Mouse (Mus musculus) stomach, embryonic 14.5 days (tissue): ENCODE measurements around the gene Vangl1. TPM values are rescaled to one million over a fixed set of nuclear protein-coding genes. Genes with fewer than 3 reads are reported as not detected.
A peak's percentile ranks its signal among the peaks of the same experiment; 100 is the strongest.

Source experiments
- ATAC-seq: fragments of 200-750 bp; cut with Nextera tagmentation; 2 replicates; pipeline ENCODE4 v1.8.0; 2017; ENCODE audit warnings: low read depth, moderate TSS enrichment; ENCODE audit not compliant: insufficient number of reproducible peaks, insufficient read depth, low FRiP score
- H3K27ac ChIP-seq: fragments of 300-500 bp; sonication (generic); 2 replicates; pipeline ENCODE4 v1.5.1; 2014; ENCODE audit warnings: mild to moderate bottlenecking, low read length, moderate library complexity, mixed read lengths
- H3K27me3 ChIP-seq: fragments of 300-500 bp; sonication (generic); 2 replicates; pipeline ENCODE4 v1.6.1; 2014; ENCODE audit warnings: low read length, control low read depth, mixed read lengths; ENCODE audit not compliant: control insufficient read depth, insufficient read depth
- H3K36me3 ChIP-seq: fragments of 300-500 bp; sonication (generic); 2 replicates; pipeline ENCODE4 v1.6.1; 2014; ENCODE audit warnings: mild to moderate bottlenecking, control low read depth, low read length, moderate library complexity, mixed read lengths; ENCODE audit not compliant: control insufficient read depth, insufficient read depth
- H3K4me1 ChIP-seq: fragments of 300-500 bp; sonication (generic); 2 replicates; pipeline ENCODE4 v1.6.1; 2014; ENCODE audit warnings: low read length, control low read depth, mixed read lengths; ENCODE audit not compliant: control insufficient read depth, insufficient read depth
- H3K4me2 ChIP-seq: fragments of 300-500 bp; sonication (generic); replicated peaks from 2 replicates; pipeline ENCODE4 v1.6.1; 2014; ENCODE audit warnings: low read depth, low read length, control low read depth
- H3K4me3 ChIP-seq: fragments of 300-500 bp; sonication (generic); 2 replicates; pipeline ENCODE4 v1.5.1; 2014; ENCODE audit warnings: low read depth, low read length, control low read depth
- H3K9ac ChIP-seq: fragments of 300-500 bp; sonication (generic); replicated peaks from 2 replicates; pipeline ENCODE4 v1.6.1; 2014; ENCODE audit warnings: low read depth, mild to moderate bottlenecking, control low read depth, low read length, moderate library complexity, mixed read lengths
- H3K9me3 ChIP-seq: fragments of 300-500 bp; sonication (generic); 2 replicates; pipeline ENCODE4 v1.6.1; 2016; ENCODE audit warnings: low read depth, low read length, control low read depth; ENCODE audit not compliant: control insufficient read depth
- WGBS: fragments of 180-500 bp; shearing (Covaris S2); extraction: QIAGEN DNeasy Blood & Tissue Kit; methylation state at CpG from one replicate; pipeline ENCODE4 v1.1.7; 2014; 5-methylcytosine and 5-hydroxymethylcytosine counted together
- polyA plus RNA-seq: library from polyadenylated mRNA; unstranded; fragments of >200 nt; fragmentation: Nextera tagmentation; extraction: Ambion mirVana; gene quantifications from 2 replicates; pipeline ENCODE4 v1.2.1, GENCODE M21; 2014

Vangl1 gene
- polyA plus RNA-seq, 1 experiment from 2014 or later, result 29.5 TPM

DNA sequence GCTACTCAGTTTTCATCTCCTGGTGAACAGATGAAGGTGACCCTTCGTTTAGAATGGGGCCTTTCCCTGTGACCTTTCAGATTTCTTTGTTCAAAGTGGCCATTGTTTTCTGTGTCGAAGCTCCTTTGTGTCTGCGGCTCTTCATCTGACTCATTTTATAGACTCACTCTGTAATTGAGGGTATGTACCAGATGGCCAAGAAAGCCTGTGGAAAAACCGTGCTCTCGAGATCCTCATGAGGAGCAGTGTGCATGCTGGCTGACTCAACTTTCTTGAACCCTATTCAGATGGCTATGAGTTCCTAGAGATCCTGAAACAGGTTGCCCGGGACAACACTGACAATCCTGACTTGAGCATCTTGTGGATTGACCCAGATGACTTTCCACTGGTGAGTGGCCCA, 62.6 kb downstream of the Vangl1 start:
- Histone ChIP-seq H3K4me3 (no peak overlapping the region), H3K4me2 (no peak overlapping the region), H3K9ac (no peak overlapping the region), H3K9me3 (no peaks in the 10 kb centered on the region), H3K4me1 (no peaks in the 10 kb centered on the region), H3K27ac (no peak overlapping the region), H3K27me3 (no peaks in the 10 kb centered on the region), H3K36me3 (no peaks in the 10 kb centered on the region)
- no peak for ATAC-seq
- 73% methylated on average over 6 of the region's 6 CpGs for WGBS

DNA sequence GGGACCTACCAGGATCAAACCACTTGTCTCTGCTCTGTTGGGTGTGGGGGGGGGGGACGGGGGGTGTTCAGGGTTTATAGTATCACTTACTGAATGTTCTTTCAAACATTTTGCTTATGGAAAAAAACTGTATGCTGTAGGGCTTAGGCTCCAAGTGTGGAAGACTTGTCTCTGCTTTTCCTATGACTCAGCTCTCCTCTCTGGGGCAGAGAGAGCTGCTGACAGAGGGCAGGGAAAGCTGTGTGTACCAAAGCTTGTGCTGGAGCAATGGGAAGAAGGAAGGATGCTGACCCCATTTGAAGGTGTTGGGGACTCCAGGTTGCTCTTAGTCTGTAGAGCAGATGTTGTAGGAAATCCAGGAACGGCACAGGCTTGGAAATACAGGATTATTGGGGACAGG, 63.0 kb downstream of the Vangl1 start:
- no peak for ATAC-seq
- Histone ChIP-seq H3K9me3 (no peaks in the 10 kb centered on the region), H3K27me3 (no peaks in the 10 kb centered on the region), H3K9ac (no peak overlapping the region), H3K4me1 (no peaks in the 10 kb centered on the region; the same call in 1 of the 2 replicates), H3K4me2 (no peak overlapping the region), H3K27ac (no peak overlapping the region), H3K4me3 (no peak overlapping the region), H3K36me3 (no peaks in the 10 kb centered on the region)
- WGBS, result 69% methylated on average over 2 of the region's 2 CpGs

DNA sequence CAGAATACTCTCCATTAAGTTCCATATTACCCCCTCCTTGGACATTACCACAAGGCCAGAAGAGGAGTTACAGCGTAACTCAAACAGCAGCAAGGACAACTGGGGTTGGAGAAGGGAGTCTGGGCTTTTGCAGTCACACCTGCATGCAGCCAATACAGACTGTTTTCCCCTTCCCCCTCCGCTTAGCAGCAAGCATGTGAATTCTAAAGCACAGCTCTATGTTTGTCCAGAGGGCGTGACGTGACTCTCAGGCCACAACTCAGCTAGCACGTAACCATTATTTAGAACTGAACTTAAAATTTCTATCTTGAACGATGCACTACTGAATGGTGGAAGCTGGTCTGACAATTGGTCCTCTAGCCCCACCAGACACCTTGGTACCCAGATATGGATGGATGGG, 63.9 kb downstream of the Vangl1 start:
- no peak for ATAC-seq
- WGBS, result 73% methylated on average over 6 of the region's 6 CpGs

DNA sequence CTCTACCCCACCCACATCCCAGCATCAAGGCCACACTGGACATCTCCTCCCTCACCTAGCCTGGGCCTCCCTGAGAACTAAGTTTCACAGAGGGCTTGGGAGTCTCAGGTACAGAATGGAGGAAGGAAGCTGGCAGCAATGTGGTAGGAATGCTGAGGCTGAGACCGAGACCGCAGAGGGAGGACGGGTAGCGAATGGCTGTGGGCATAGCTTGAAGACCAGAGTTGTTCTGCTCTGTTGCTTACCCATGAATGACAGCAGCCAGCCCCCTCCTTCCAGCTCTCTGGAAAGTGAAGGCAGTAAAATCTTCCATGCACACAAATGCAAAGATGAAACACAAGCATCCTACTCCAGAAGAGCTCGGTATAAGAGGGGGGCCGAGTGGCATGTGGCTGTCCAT, 65.6 kb downstream of the Vangl1 start:
- Histone ChIP-seq H3K36me3 (no peaks in the 10 kb centered on the region), H3K27me3 (no peaks in the 10 kb centered on the region), H3K4me1 (peaks cover 11% of the 10 kb centered on the region; the same call in 1 of the 2 replicates), H3K9me3 (no peaks in the 10 kb centered on the region), H3K9ac (no peak overlapping the region), H3K4me2 (no peak overlapping the region), H3K27ac (no peak overlapping the region), H3K4me3 (no peak overlapping the region)
- no peak for ATAC-seq
- WGBS, result 86% methylated on average over 6 of the region's 6 CpGs

More for the DNA sequence above, 63.9 kb downstream of the Vangl1 start:
- Histone ChIP-seq H3K27ac (peak overlapping the region; percentile 52; the same call in 1 of the 2 replicates), H3K4me3 (no peak overlapping the region), H3K9me3 (no peaks in the 10 kb centered on the region), H3K36me3 (no peaks in the 10 kb centered on the region), H3K4me1 (peaks cover 4% of the 10 kb centered on the region; the same call in 1 of the 2 replicates), H3K9ac (no peak overlapping the region), H3K4me2 (no peak overlapping the region), H3K27me3 (no peaks in the 10 kb centered on the region)

DNA sequence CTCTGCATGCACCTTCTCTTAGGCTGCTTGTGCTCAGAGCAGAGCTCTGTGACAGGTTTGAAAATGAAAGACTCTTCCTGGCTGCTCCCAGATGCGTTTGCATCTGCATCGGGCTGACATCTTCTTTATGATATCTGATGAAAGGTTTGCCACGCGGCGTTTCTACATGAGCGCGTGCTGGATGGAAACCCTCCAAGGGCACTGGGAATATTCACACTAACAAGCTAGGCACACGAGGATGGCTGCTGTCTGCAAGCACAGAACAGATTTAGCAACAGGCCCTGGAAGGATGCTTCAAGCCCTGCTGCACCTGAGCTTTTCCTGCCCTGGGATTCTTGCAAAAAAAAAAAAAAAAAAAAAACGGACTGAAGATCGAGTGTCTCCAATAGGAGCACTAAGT, 67.3 kb downstream of the Vangl1 start:
- no peak overlapping the region for H3K4me3 ChIP-seq
- no peak overlapping the region for H3K27ac ChIP-seq
- no peaks in the 10 kb centered on the region for H3K27me3 ChIP-seq
- no peak overlapping the region for H3K9ac ChIP-seq
- WGBS, result 67% methylated on average over 10 of the region's 10 CpGs
- peaks cover 11% of the 10 kb centered on the region; the same call in 1 of the 2 replicates for H3K4me1 ChIP-seq
- ATAC-seq, result no peak
- H3K4me2 ChIP-seq, result no peak overlapping the region
- no peaks in the 10 kb centered on the region for H3K36me3 ChIP-seq
- no peaks in the 10 kb centered on the region for H3K9me3 ChIP-seq

DNA sequence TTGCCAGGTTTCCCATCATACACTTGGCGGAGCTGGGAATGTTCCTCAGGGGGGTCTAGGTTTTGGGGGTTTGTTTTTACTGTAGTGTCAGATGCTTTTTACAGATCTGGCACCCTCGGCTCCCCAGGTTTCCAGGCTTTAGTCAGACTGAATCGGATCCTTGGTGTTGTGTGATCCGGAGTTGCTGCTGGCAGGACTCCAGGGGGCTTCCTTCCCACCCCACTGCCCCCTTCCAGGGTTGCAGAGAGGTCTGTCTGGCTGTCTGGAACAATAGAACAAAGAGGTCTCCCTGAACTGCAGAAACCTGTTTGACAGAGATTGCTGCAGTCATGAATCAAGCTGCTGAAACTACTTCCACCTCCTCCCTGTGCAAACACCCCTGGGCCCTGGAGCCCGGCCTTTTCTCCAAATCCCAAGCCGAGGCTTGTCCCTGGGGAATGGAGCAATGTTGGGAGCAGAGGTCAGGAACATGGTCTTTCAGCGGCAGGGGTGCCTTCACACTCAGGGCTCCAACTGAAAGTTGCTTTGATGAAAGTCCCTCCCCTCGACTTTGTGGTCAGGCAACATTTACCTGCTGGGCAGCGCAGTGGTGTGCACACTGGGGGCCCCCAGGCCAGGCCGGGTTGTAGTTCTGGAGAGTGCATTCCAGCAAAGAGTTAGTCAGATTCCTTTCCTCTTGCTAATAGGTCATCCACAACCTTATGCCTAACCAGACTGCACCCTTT, 68.9 kb downstream of the Vangl1 start:
- ATAC-seq, result peak; percentile 85
- Histone ChIP-seq H3K4me3 (no peak overlapping the region), H3K36me3 (no peaks in the 10 kb centered on the region), H3K27me3 (no peaks in the 10 kb centered on the region), H3K9me3 (no peaks in the 10 kb centered on the region), H3K4me2 (no peak overlapping the region), H3K9ac (no peak overlapping the region), H3K4me1 (peaks cover 11% of the 10 kb centered on the region; the same call in 1 of the 2 replicates), H3K27ac (peak overlapping the region; percentile 89)
- WGBS, result 25% methylated on average over 10 of the region's 10 CpGs

DNA sequence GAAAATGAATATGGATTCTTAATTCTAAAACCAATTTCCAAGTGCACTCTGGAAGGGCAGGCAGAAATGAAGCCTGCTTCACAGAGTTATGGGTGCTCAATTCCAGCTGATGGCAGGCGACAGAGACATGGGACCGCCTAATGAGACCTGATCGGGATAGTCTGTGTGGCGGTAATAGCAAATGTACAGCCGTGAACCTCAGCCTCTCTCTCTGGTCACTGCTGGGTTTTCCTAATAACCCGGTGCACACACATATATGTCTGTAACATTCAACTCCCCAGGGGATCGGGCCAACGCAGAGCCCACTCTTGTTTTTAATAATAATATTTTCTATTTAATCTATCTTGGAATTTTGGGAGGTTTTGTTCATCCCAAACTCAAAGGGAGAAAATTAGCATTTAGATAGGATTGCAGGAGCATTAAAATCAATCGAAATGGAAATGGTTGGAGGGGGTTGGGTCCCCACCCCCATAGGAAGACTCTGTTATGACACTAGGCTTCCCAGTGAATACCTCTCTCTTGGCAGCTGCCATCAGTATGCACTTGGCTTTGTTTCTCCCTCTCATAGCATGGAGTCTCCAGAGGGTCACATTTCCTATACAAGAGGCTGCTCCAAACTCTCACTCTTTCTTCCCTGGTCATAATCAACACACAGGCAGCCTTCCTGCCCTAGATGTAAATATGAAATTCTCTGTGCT, 72.7 kb downstream of the Vangl1 start:
- no peak for ATAC-seq
- no peak overlapping the region for H3K27ac ChIP-seq
- no peak overlapping the region for H3K9ac ChIP-seq
- H3K9me3 ChIP-seq, result no peaks in the 10 kb centered on the region
- H3K27me3 ChIP-seq, result no peaks in the 10 kb centered on the region
- no peak overlapping the region for H3K4me3 ChIP-seq
- H3K4me1 ChIP-seq, result peaks cover 11% of the 10 kb centered on the region; the same call in 1 of the 2 replicates
- 92% methylated on average over 9 of the region's 9 CpGs for WGBS
- no peak overlapping the region for H3K4me2 ChIP-seq
- no peaks in the 10 kb centered on the region for H3K36me3 ChIP-seq

DNA sequence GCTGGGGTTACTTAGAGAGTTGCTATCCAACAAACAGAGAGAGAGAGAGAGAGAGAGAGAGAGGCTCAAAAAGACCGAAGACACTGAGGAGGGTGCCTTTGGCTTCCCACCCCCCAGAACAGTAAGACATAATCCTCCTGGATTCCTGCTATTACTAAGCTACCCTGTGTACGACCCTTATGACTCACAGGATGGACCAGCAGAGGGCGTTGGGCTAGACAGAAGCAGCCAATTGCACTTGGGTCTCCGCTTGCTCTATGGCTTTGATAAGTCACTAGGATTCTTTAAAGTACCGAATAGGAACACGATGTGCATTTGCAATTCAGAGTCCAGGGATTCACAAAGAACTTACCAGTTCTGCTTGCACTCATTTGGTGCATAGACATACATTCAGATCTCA, 74.0 kb downstream of the Vangl1 start:
- Histone ChIP-seq H3K27me3 (no peaks in the 10 kb centered on the region), H3K9me3 (no peaks in the 10 kb centered on the region), H3K4me3 (no peak overlapping the region), H3K4me1 (peaks cover 10% of the 10 kb centered on the region; the same call in 1 of the 2 replicates), H3K36me3 (no peaks in the 10 kb centered on the region), H3K4me2 (no peak overlapping the region), H3K27ac (no peak overlapping the region), H3K9ac (no peak overlapping the region)
- 68% methylated on average over 6 of the region's 6 CpGs for WGBS
- ATAC-seq, result no peak
